Mouse (Mus musculus) liver, embryonic 13.5 days (tissue): ENCODE data around the gene Uncx. TPM values are rescaled to one million over a fixed set of nuclear protein-coding genes. Genes with fewer than 3 reads are reported as not detected.

ENCODE experiments used
- ATAC-seq: fragments of 200-750 bp; cut with Nextera tagmentation; 2 replicates; pipeline ENCODE4 v1.8.0; 2017; ENCODE audit warnings: low read depth, mild to moderate bottlenecking, moderate number of reproducible peaks, moderate library complexity
- DNase-seq: peaks from one replicate; pipeline ENCODE4 v3.0.0; 2022
- H3K27ac ChIP-seq: fragments of 300-500 bp; sonication (generic); 2 replicates; pipeline ENCODE4 v1.5.1; 2015; ENCODE audit warnings: moderate library complexity, mild to moderate bottlenecking, inconsistent platforms
- H3K27me3 ChIP-seq: fragments of 300-500 bp; sonication (generic); 2 replicates; pipeline ENCODE4 v1.6.1; 2015; ENCODE audit warnings: mild to moderate bottlenecking, inconsistent platforms
- H3K36me3 ChIP-seq: fragments of 300-500 bp; sonication (generic); 2 replicates; pipeline ENCODE4 v1.6.1; 2015; ENCODE audit warnings: mild to moderate bottlenecking, inconsistent platforms
- H3K4me1 ChIP-seq: fragments of 300-500 bp; sonication (generic); replicated peaks from 2 replicates; pipeline ENCODE4 v1.6.1; 2015; ENCODE audit warnings: inconsistent platforms
- H3K4me2 ChIP-seq: fragments of 300-500 bp; sonication (generic); 2 replicates; pipeline ENCODE4 v1.6.1; 2015; ENCODE audit warnings: inconsistent platforms, mild to moderate bottlenecking, moderate library complexity
- H3K4me3 ChIP-seq: fragments of 300-500 bp; sonication (generic); replicated peaks from 2 replicates; pipeline ENCODE4 v1.5.1; 2015; ENCODE audit warnings: mild to moderate bottlenecking, inconsistent platforms
- H3K9ac ChIP-seq: fragments of 300-500 bp; sonication (generic); 2 replicates; pipeline ENCODE4 v1.6.1; 2015; ENCODE audit warnings: mild to moderate bottlenecking, inconsistent platforms
- H3K9me3 ChIP-seq: fragments of 300-500 bp; sonication (generic); replicated peaks from 2 replicates; pipeline ENCODE4 v1.6.1; 2016; ENCODE audit warnings: inconsistent platforms
- WGBS: fragments of 180-500 bp; shearing (Covaris S2); methylation state at CpG from one replicate; pipeline ENCODE4 v1.1.7; 2015; ENCODE audit not compliant: insufficient replicate concordance; 5-methylcytosine and 5-hydroxymethylcytosine counted together
- polyA plus RNA-seq: library from polyadenylated mRNA; unstranded; fragments of >200 nt; fragmentation: Nextera tagmentation; extraction: Ambion mirVana; gene quantifications from 2 replicates; pipeline ENCODE4 v1.2.1, GENCODE M21; 2015

The Uncx gene
- polyA plus RNA-seq, 1 experiment from 2014 or later = not detected

GRCm38 (mm10) chr5:139543650-139544270 lies 466 bp downstream of the Uncx start:
- ATAC-seq (no peak), DNase-seq (no peak)
- Histone ChIP-seq H3K27ac (no peak overlapping the region), H3K4me3 (peak overlapping the region; percentile 18; the same call in 1 of the 2 replicates), H3K36me3 (no peaks in the 10 kb centered on the region), H3K27me3 (peaks cover 100% of the 10 kb centered on the region), H3K9me3 (no peaks in the 10 kb centered on the region), H3K9ac (no peak overlapping the region), H3K4me1 (peaks cover 6% of the 10 kb centered on the region; the same call in 1 of the 2 replicates), H3K4me2 (peak overlapping the region; percentile 17; the same call in 1 of the 2 replicates)
- WGBS = 1% methylated on average over 71 of the region's 71 CpGs

- peaks cover 100% of the 10 kb centered on the region for H3K27me3 ChIP-seq
- H3K4me3 ChIP-seq = no peak overlapping the region
- WGBS = 2% methylated on average over 54 of the region's 54 CpGs
- no peak overlapping the region for H3K4me2 ChIP-seq
- H3K9me3 ChIP-seq = no peaks in the 10 kb centered on the region
- DNase-seq (no peak), ATAC-seq (no peak)
- no peaks in the 10 kb centered on the region for H3K36me3 ChIP-seq
- H3K9ac ChIP-seq = no peak overlapping the region
- peaks cover 6% of the 10 kb centered on the region; the same call in 1 of the 2 replicates for H3K4me1 ChIP-seq
- no peak overlapping the region for H3K27ac ChIP-seq
Observed at GRCm38 (mm10) chr5:139544271-139545135, 1.2 kb downstream of the Uncx start.

DNA sequence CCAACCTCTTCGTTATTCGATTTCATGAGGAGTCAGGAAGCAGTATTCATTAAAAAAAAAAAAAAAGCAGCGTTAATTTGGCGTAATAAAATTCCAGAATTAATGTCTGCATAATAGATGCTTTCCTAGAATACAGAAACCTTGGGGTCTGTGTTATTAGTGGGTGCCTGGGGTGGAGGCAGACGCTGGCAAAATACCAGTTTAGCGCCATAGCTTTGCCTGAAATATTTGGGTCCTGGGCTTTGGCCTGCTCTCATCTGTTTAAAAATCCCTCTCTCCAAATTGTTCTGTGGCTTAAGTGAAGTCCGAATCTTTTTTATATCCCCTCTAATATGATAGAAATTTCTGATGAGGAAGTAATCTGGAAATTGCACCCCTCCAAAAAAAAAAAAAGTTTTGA lies 1.9 kb downstream of the Uncx start:
- H3K4me2 ChIP-seq = no peak overlapping the region
- peaks cover 100% of the 10 kb centered on the region for H3K27me3 ChIP-seq
- H3K9me3 ChIP-seq = no peaks in the 10 kb centered on the region
- WGBS = 3% methylated on average over 7 of the region's 7 CpGs
- H3K36me3 ChIP-seq = no peaks in the 10 kb centered on the region
- no peak overlapping the region for H3K27ac ChIP-seq
- no peak overlapping the region for H3K9ac ChIP-seq
- H3K4me3 ChIP-seq = no peak overlapping the region
- DNase-seq = no peak
- no peak for ATAC-seq
- H3K4me1 ChIP-seq = peaks cover 9% of the 10 kb centered on the region; the same call in 1 of the 2 replicates

DNA sequence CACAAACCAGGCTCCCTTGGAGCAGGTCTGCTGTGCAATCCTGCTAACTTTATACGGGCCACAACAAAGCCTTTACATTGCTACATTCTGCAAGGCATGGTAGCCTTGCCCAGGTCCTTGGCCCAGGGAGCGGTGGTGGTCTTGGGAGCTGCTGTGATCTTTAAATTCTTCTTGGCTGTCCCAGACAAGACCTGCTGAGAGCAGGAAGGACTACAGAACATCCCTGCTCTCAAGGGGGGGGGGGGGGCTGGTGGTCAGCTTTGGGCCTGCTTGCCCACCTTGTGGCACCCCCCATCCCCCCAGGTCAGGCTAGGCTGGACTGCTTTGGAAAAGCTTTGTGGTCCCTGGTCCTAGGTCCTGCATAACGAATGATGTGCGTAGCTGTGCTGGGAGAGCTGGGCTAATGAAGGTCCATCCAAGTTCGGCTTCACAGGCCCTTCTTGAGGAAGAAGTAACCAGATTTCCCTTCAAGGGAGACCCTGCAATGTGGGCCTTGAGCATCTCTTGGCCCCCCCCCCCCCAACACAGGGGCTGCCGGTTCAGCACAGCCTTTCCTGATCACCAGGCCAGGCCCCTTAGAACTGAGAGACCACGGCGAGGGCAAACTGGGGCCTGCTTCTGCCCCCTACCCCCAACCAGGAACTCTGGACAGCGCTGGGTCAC lies 2.5 kb downstream of the Uncx start:
- H3K36me3 ChIP-seq = no peaks in the 10 kb centered on the region
- no peak for ATAC-seq
- H3K27me3 ChIP-seq = peaks cover 100% of the 10 kb centered on the region
- H3K9me3 ChIP-seq = no peaks in the 10 kb centered on the region
- H3K27ac ChIP-seq = no peak overlapping the region
- H3K4me3 ChIP-seq = no peak overlapping the region
- H3K4me1 ChIP-seq = peaks cover 9% of the 10 kb centered on the region; the same call in 1 of the 2 replicates
- H3K9ac ChIP-seq = no peak overlapping the region
- no peak for DNase-seq
- H3K4me2 ChIP-seq = no peak overlapping the region
- 4% methylated on average over 9 of the region's 9 CpGs for WGBS

DNA sequence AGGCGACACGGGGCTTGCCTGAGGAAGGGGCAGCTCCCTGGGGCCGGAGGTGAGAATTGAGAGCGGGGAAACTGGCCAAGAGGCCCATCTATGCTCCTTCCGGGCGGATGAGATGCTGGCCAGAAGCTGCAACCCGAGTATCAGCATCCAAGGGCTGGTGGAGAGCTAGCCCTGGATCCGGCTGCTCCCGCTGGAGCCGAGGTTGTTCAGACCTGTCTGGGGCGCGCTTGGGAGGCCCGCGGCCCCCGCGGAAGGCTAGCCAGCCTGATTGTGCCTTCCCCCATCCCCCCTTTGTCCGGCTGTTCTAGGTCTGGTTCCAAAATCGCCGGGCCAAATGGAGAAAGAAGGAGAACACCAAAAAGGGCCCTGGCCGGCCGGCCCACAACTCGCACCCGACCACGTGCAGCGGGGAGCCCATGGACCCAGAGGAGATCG lies 3.1 kb downstream of the Uncx start:
- H3K27me3 ChIP-seq = peaks cover 100% of the 10 kb centered on the region
- H3K4me2 ChIP-seq = no peak overlapping the region
- 1% methylated on average over 26 of the region's 26 CpGs for WGBS
- H3K4me3 ChIP-seq = no peak overlapping the region
- H3K9me3 ChIP-seq = no peaks in the 10 kb centered on the region
- no peak for DNase-seq
- H3K27ac ChIP-seq = no peak overlapping the region
- H3K9ac ChIP-seq = no peak overlapping the region
- ATAC-seq = no peak
- H3K4me1 ChIP-seq = peaks cover 9% of the 10 kb centered on the region; the same call in 1 of the 2 replicates
- H3K36me3 ChIP-seq = no peaks in the 10 kb centered on the region

DNA sequence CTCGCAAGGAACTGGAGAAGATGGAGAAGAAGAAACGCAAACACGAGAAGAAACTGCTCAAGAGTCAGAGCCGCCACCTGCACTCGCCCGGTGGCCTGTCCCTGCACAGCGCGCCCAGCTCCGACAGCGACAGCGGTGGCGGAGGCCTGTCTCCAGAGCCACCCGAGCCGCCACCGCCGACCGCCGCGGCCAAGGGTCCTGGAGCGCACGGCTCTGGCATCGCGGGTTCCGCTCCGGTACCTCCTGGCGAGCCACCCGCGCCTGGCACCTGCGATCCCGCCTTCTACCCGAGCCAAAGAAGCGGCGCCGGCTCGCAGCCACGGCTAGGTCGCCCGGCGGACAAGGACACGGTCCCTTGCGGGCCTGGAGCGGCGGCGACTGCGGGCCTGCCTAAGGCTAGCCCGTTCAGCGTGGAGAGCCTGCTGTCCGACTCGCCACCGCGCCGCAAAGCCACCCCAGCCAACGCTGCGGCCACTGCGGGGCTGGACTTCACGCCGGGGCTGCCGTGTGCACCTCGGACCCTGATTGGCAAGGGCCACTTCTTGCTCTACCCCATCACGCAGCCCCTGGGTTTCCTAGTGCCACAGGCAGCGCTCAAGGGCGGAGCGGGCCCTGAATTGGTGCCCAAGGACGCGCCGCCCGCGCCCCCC lies 3.6 kb downstream of the Uncx start:
- ATAC-seq (no peak), DNase-seq (no peak)
- Histone ChIP-seq H3K27ac (no peak overlapping the region), H3K4me3 (no peak overlapping the region), H3K36me3 (no peaks in the 10 kb centered on the region), H3K27me3 (peaks cover 100% of the 10 kb centered on the region), H3K9ac (no peak overlapping the region), H3K4me2 (no peak overlapping the region), H3K4me1 (peaks cover 9% of the 10 kb centered on the region; the same call in 1 of the 2 replicates), H3K9me3 (no peaks in the 10 kb centered on the region)
- 1% methylated on average over 68 of the region's 68 CpGs for WGBS

- Histone ChIP-seq H3K4me3 (no peak overlapping the region), H3K4me1 (peaks cover 9% of the 10 kb centered on the region; the same call in 1 of the 2 replicates), H3K27me3 (peaks cover 100% of the 10 kb centered on the region), H3K36me3 (no peaks in the 10 kb centered on the region), H3K9me3 (no peaks in the 10 kb centered on the region), H3K9ac (no peak overlapping the region), H3K4me2 (no peak overlapping the region), H3K27ac (no peak overlapping the region)
- DNase-seq (no peak), ATAC-seq (no peak)
- 1% methylated on average over 48 of the region's 49 CpGs for WGBS
Observed at GRCm38 (mm10) chr5:139547421-139547931, 4.2 kb downstream of the Uncx start.

DNA sequence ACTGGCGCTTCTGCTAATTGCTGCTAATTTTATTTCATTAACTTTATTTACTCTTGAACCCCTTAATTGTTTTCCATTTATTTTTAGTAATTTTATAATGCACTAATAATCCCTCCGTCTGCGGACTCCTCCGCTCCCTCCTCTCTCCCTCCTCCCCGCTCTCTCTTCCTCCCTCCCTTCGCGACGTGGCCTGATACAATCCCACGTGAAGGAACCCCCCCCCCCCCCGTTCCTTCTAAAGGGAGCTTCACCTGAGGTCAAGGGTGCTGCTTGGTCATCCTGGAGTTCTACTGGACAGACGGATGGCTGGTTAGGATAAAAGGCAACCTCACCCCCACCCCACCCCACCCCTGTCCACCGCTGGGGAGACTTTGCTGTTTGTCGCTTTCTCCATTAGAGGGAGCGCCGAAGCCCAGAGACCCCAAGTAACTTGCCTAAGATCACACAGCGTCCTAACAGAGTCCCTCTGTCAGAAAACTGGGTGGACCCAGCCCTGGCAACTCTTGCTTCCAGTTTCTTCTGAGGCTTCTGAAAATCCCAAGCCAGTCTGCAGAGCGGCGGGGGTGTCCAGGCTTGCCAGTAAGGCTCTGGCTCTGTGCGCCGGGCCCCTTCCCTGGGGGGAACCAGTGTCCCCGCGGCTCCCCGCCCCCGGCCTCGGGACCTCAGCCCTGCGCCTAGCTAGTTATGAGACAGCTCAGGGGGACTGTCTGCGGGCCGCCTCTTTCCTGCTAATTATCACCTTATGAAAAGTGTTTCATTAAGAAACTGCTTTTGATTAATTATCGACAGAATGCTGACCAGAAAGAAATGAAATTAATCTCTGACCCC lies 10.4 kb downstream of the Uncx start:
- Histone ChIP-seq H3K9ac (no peak overlapping the region), H3K27me3 (peaks cover 100% of the 10 kb centered on the region), H3K4me2 (no peak overlapping the region), H3K36me3 (no peaks in the 10 kb centered on the region), H3K27ac (no peak overlapping the region), H3K4me1 (0 out of 2 replicates have a peak, but pooled peaks cover 3% of the 10 kb centered on the region), H3K4me3 (no peak overlapping the region), H3K9me3 (no peaks in the 10 kb centered on the region)
- 5% methylated on average over 29 of the region's 29 CpGs for WGBS
- ATAC-seq (no peak), DNase-seq (no peak)

- no peaks in the 10 kb centered on the region for H3K36me3 ChIP-seq
- no peaks in the 10 kb centered on the region for H3K9me3 ChIP-seq
- peaks cover 100% of the 10 kb centered on the region for H3K27me3 ChIP-seq
- no peak overlapping the region for H3K4me3 ChIP-seq
- no peak overlapping the region for H3K9ac ChIP-seq
- DNase-seq = no peak
- no peak for ATAC-seq
- 0 out of 2 replicates have a peak, but pooled peaks cover 1% of the 10 kb centered on the region for H3K4me1 ChIP-seq
- 5% methylated on average over 28 of the region's 28 CpGs for WGBS
- H3K27ac ChIP-seq = no peak overlapping the region
- H3K4me2 ChIP-seq = no peak overlapping the region
Observed at GRCm38 (mm10) chr5:139554478-139555335, 11.4 kb downstream of the Uncx start.
